Mouse (Mus musculus): ENCODE data around the gene Cdyl.

- no peak for TF ChIP-seq CTCF (IDR thresholded peaks at IDR 0.05; ENCODE audit: low read depth, low read length)
- TF ChIP-seq POLR2A (IDR thresholded peaks at IDR 0.05; ENCODE audit: insufficient read depth, low read length), result no peak
- no peak for TF ChIP-seq EP300 (IDR thresholded peaks at IDR 0.05; ENCODE audit: insufficient read depth, low read depth, low read length)
Measured at GRCm38 (mm10) chr13:35743196-35743595, 83.6 kb downstream of the Cdyl start.

Data from ES-Bruce4 (cell line).